Mouse (Mus musculus) forebrain, embryonic 15.5 days (tissue): ENCODE measurements around the gene Prkn. TPM values are rescaled to one million over a fixed set of nuclear protein-coding genes. Genes with fewer than 3 reads are reported as not detected.

Experiments used
- ATAC-seq: fragments of 200-750 bp; cut with Nextera tagmentation; replicated peaks from 2 replicates; pipeline ENCODE4 v1.8.0; 2017; ENCODE audit warnings: mild to moderate bottlenecking, moderate TSS enrichment, moderate library complexity
- H3K27ac ChIP-seq: fragments of 300-500 bp; sonication (generic); replicated peaks from 2 replicates; pipeline ENCODE4 v1.5.1; 2015; ENCODE audit warnings: mild to moderate bottlenecking, inconsistent platforms
- H3K27me3 ChIP-seq: fragments of 300-500 bp; sonication (generic); 2 replicates; pipeline ENCODE4 v1.6.1; 2015; ENCODE audit warnings: inconsistent platforms
- H3K36me3 ChIP-seq: fragments of 300-500 bp; sonication (generic); 2 replicates; pipeline ENCODE4 v1.6.1; 2015; ENCODE audit warnings: mild to moderate bottlenecking, inconsistent platforms
- H3K4me1 ChIP-seq: fragments of 300-500 bp; sonication (generic); 2 replicates; pipeline ENCODE4 v1.6.1; 2015; ENCODE audit warnings: inconsistent platforms
- H3K4me2 ChIP-seq: fragments of 300-500 bp; sonication (generic); replicated peaks from 2 replicates; pipeline ENCODE4 v1.6.1; 2015; ENCODE audit warnings: mild to moderate bottlenecking, inconsistent platforms
- H3K4me3 ChIP-seq: fragments of 300-500 bp; sonication (generic); 2 replicates; pipeline ENCODE4 v1.5.1; 2015; ENCODE audit warnings: mild to moderate bottlenecking, inconsistent platforms
- H3K9ac ChIP-seq: fragments of 300-500 bp; sonication (generic); replicated peaks from 2 replicates; pipeline ENCODE4 v1.6.1; 2015; ENCODE audit warnings: mild to moderate bottlenecking, inconsistent platforms
- H3K9me3 ChIP-seq: fragments of 300-500 bp; sonication (generic); 2 replicates; pipeline ENCODE4 v1.6.1; 2016; ENCODE audit warnings: inconsistent platforms
- WGBS: fragments of 180-500 bp; shearing (Covaris S2); methylation state at CpG from one replicate; pipeline ENCODE4 v1.1.7; 2015; ENCODE audit warnings: mixed read lengths; 5-methylcytosine and 5-hydroxymethylcytosine counted together
- polyA plus RNA-seq: library from polyadenylated mRNA; unstranded; fragments of >200 nt; fragmentation: Nextera tagmentation; extraction: Ambion mirVana; gene quantifications from 2 replicates; pipeline ENCODE4 v1.2.1, GENCODE M21; 2015

Prkn gene
- polyA plus RNA-seq, 1 experiment from 2014 or later: 3.6 TPM

DNA sequence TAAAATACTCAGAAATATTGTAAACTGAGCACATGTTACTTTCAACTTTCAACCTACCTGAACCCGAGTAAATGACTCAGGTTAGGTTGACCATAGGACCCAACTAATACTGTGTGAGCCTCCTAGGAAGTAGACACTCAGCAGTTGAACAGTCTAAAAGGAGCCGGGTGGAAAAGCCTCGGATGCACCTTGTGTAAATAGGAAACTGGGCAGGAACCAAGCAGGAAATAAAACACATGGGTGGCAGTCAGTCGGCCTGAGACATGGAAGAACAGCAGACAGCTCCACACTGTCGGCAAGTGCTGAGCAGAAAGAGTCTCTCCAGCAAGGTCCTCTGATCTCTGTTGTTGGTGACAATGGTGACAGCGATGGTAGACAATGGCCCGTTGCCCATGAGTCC lies 676.0 kb downstream of the Prkn start:
- no peak overlapping the region for H3K27ac ChIP-seq
- no peak overlapping the region for H3K4me2 ChIP-seq
- no peaks in the 10 kb centered on the region for H3K27me3 ChIP-seq
- no peak overlapping the region for H3K9ac ChIP-seq
- H3K4me3 ChIP-seq: no peak overlapping the region
- no peaks in the 10 kb centered on the region for H3K36me3 ChIP-seq
- WGBS: 89% methylated on average over 7 of the region's 7 CpGs
- peaks cover 3% of the 10 kb centered on the region; the same call in 1 of the 2 replicates for H3K4me1 ChIP-seq
- ATAC-seq: no peak
- H3K9me3 ChIP-seq: no peaks in the 10 kb centered on the region

DNA sequence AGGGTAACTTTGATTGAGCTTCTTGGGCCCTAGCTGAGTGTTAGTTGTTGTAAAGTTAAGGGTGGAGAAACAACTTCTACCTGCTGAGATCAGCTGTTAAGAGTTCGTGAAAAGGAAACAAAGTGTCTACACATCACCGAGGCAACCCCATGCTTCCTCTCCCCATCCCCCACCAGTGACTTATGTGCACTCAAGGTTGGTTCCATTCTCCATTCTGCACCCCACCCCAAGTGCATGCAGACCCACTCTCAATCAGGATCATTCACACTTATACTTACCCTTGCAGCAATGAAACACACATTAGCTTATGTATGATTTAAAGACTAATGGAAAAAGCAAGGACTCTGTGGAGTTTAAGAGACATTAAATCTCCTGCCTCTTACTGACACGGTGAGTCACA lies 691.9 kb downstream of the Prkn start:
- Histone ChIP-seq H3K4me1 (peaks cover 20% of the 10 kb centered on the region), H3K4me3 (no peak overlapping the region), H3K27me3 (no peaks in the 10 kb centered on the region), H3K9ac (no peak overlapping the region), H3K27ac (no peak overlapping the region), H3K9me3 (no peaks in the 10 kb centered on the region), H3K4me2 (no peak overlapping the region), H3K36me3 (no peaks in the 10 kb centered on the region)
- 37% methylated on average over 3 of the region's 3 CpGs for whole genome bisulfite sequencing
- no peak for ATAC-seq

DNA sequence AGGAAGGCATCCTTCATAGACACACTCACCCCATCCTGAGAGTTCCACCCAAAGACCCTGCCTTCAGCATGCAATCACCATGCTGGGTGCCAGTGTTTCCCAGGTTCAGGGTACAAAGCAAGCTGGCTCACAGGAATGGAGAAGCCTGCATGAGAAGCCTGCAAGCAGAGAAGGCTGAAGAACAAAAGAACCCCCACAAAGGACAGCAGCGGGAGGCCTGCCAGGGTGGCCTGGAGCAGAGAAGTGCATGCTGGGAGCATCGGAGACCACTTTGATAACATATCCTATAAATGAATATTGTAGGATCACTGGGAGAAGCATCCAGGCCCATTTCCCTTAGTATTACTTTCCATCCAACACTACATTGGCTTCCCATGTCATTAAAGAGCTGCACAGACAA lies 692.6 kb downstream of the Prkn start:
- H3K9ac ChIP-seq: no peak overlapping the region

DNA sequence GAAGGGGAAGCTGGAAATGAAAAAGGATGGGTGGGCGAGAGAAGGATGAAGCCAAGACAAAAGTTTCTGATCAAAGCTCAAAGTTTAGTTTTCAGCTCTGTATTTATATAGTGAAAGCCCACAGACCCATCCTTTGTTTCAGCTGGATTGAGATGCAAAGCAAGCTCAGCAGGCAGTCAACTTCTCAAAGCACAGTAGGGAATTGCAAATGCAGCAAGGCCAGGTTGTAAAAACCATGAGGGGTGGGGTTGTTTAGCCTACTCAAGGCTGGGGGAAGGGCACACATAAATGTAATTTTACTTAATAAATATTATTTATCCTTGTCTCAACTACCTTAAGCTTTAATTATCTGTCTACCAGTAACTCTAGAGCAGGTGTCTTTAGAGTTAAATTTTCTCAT lies 693.7 kb downstream of the Prkn start:
- Histone ChIP-seq H3K4me1 (peaks cover 20% of the 10 kb centered on the region), H3K36me3 (no peaks in the 10 kb centered on the region), H3K4me3 (no peak overlapping the region), H3K27ac (no peak overlapping the region), H3K9ac (no peak overlapping the region), H3K27me3 (no peaks in the 10 kb centered on the region), H3K9me3 (no peaks in the 10 kb centered on the region), H3K4me2 (no peak overlapping the region)
- no peak for ATAC-seq
- WGBS: 15% methylated on average over 1 of the region's 1 CpGs

More for the DNA sequence above, 692.6 kb downstream of the Prkn start:
- H3K9me3 ChIP-seq: no peaks in the 10 kb centered on the region
- 0 out of 2 replicates have a peak overlapping the region, but pooled peaks have one; percentile 8 for H3K27ac ChIP-seq
- 13% methylated on average over 2 of the region's 2 CpGs for WGBS
- H3K4me1 ChIP-seq: peaks cover 20% of the 10 kb centered on the region
- no peaks in the 10 kb centered on the region for H3K27me3 ChIP-seq
- ATAC-seq: no peak
- H3K4me2 ChIP-seq: no peak overlapping the region
- no peak overlapping the region for H3K4me3 ChIP-seq
- no peaks in the 10 kb centered on the region for H3K36me3 ChIP-seq

DNA sequence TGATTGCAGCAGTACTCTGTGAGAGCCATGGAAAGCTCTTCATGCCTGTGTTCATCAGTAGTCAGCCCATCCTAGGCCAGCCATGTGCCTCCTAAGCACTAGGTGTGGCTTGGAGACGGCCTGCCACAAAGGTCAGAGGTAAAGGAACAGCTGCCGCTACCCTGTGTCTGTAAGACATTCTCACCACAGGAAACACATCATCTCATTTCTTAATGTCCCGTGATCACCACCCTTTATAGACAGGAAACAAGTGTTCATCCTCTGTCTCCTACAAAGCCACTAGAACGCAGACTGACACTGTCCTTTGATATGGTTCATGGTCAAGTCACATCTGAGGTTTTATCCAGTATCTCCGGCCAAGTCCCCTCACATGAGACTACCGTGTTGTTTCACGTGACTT lies 698.6 kb downstream of the Prkn start:
- Histone ChIP-seq H3K4me3 (no peak overlapping the region), H3K9ac (no peak overlapping the region), H3K27ac (no peak overlapping the region), H3K27me3 (no peaks in the 10 kb centered on the region), H3K4me1 (peaks cover 14% of the 10 kb centered on the region), H3K36me3 (no peaks in the 10 kb centered on the region), H3K4me2 (no peak overlapping the region), H3K9me3 (no peaks in the 10 kb centered on the region)
- 94% methylated on average over 7 of the region's 7 CpGs for WGBS
- ATAC-seq: no peak

DNA sequence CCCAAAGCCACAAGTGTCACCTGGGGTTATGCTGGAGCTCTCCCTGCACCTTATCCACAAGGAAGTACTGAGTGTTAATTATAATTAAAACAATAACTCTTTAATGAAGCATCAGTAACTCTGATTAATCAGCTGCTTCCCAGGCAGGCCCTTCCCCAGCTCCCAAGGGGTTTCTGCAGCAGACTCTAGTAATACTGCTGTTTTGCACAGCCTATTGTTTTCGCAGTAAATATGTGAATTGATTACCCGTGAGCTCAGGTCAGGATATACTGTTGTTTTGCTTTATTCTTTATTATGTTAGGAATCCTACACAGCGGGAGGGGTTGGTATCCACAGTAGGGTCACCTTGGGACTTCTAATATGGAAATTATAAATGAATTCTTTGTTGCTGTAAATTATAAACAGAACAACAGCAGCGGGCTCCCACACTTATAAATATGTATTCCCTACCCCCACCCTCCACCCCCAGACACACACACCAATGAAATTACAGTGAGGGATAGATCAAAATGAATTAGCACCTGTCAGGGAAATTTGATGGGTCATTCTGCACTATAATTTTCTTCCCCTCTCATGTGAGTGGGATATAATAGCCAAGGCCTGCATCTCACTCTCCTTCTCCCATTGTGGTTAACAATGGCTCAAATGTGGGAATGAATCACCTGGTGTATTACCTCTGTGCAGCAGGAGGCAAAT lies 701.9 kb downstream of the Prkn start:
- H3K27ac ChIP-seq: no peak overlapping the region
- no peaks in the 10 kb centered on the region for H3K9me3 ChIP-seq
- no peaks in the 10 kb centered on the region for H3K27me3 ChIP-seq
- H3K4me1 ChIP-seq: peaks cover 7% of the 10 kb centered on the region; the same call in 1 of the 2 replicates
- ATAC-seq: peak; percentile 35; the same call in 1 of the 2 replicates
- no peak overlapping the region for H3K9ac ChIP-seq
- H3K36me3 ChIP-seq: no peaks in the 10 kb centered on the region
- no peak overlapping the region for H3K4me3 ChIP-seq
- no peak overlapping the region for H3K4me2 ChIP-seq
- WGBS: 55% methylated on average over 4 of the region's 4 CpGs

DNA sequence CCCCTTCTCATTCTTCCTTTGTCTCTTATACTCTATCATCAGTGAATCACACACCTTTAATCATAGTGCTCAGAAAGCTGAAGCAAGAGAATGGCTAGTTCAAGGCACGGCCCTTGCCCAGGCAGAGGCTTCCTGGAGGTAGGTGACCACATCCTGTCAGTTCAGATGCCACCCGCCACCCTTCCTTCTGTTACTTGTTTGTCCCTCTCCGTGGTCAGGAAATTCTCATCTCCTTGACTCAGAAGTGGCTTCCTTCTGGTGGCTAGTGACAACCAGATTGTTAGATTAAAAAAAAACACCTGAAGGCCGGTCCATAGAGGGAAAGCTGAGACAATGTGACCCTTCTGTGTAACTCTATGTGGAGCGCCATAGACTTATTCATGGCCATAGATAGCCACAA lies 710.4 kb downstream of the Prkn start:
- no peaks in the 10 kb centered on the region for H3K9me3 ChIP-seq
- no peak overlapping the region for H3K27ac ChIP-seq
- H3K9ac ChIP-seq: no peak overlapping the region
- H3K36me3 ChIP-seq: no peaks in the 10 kb centered on the region
- H3K4me1 ChIP-seq: no peaks in the 10 kb centered on the region
- H3K4me2 ChIP-seq: no peak overlapping the region
- H3K4me3 ChIP-seq: no peak overlapping the region
- no peak for ATAC-seq
- WGBS: 91% methylated on average over 5 of the region's 5 CpGs
- H3K27me3 ChIP-seq: no peaks in the 10 kb centered on the region

DNA sequence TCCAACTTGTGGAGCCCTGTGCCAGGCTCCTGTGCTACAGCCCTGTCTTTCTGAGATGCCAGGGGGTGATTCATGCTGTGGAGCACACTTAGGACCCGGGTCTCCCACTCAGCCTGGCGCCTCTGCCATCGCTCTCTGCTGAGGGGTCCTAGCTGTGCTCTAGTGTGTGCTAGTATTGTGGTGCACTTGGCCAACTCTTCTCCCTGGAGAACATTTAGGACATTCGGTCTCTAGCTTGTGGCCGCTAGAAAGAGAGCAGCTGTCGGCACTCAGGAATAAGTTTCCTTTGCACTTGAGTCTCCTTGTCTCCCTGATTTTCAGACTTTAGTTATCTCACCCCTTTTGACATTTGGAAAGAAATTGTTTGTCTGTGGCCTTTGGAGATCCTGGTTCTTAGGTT lies 725.5 kb downstream of the Prkn start:
- Histone ChIP-seq H3K36me3 (no peaks in the 10 kb centered on the region), H3K4me1 (no peaks in the 10 kb centered on the region), H3K9ac (no peak overlapping the region), H3K4me3 (no peak overlapping the region), H3K9me3 (no peaks in the 10 kb centered on the region), H3K4me2 (no peak overlapping the region), H3K27me3 (no peaks in the 10 kb centered on the region), H3K27ac (no peak overlapping the region)
- no peak for ATAC-seq
- WGBS: 93% methylated on average over 6 of the region's 6 CpGs

DNA sequence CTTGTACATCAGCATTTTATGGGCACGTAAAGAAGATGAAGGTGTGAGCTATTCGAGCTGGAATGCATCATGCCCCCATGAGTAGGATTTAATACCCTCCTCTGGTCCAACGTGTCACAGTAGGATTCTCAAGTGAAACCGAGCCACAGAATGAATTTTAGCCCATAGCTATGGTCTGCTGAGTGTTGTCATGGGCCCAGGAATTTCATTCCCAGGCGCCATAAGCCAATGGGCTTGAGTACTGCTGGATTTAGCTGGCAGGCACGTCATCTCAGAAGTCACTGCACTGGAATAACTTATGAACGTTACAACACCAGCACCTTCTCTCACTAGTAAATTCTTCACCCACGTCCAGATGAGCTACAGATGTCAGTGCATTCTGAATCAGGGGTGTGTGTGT lies 730.2 kb downstream of the Prkn start:
- no peaks in the 10 kb centered on the region for H3K36me3 ChIP-seq
- no peaks in the 10 kb centered on the region for H3K27me3 ChIP-seq
- no peak overlapping the region for H3K4me2 ChIP-seq
- ATAC-seq: no peak
- 80% methylated on average over 8 of the region's 8 CpGs for WGBS
- H3K27ac ChIP-seq: no peak overlapping the region
- no peaks in the 10 kb centered on the region for H3K9me3 ChIP-seq
- H3K4me1 ChIP-seq: no peaks in the 10 kb centered on the region
- H3K9ac ChIP-seq: no peak overlapping the region
- H3K4me3 ChIP-seq: no peak overlapping the region

DNA sequence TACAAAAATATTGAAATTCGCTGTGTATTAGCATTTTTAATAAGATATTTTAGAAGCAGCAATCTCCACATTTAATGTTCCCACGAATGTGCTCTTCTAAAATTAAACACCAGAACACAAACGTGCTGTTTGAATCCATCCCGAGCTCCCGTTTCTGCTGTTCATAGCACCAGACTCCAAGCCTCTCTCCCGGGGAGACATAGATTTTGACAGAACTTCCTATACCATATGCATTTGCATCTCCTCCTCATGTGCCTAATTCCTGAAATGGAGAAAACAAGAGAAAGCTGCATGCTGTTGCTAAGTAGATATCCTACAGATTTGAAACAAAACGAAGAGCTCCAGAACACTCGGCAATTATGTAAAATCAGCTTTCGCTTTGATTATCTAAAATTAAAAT lies 733.5 kb downstream of the Prkn start:
- no peaks in the 10 kb centered on the region for H3K4me1 ChIP-seq
- H3K36me3 ChIP-seq: no peaks in the 10 kb centered on the region
- 0 out of 2 replicates have a peak overlapping the region, but pooled peaks have one; percentile 28 for H3K27ac ChIP-seq
- H3K27me3 ChIP-seq: no peaks in the 10 kb centered on the region
- H3K4me3 ChIP-seq: no peak overlapping the region
- WGBS: 81% methylated on average over 9 of the region's 9 CpGs
- H3K4me2 ChIP-seq: no peak overlapping the region
- H3K9ac ChIP-seq: no peak overlapping the region
- ATAC-seq: no peak
- no peaks in the 10 kb centered on the region for H3K9me3 ChIP-seq

DNA sequence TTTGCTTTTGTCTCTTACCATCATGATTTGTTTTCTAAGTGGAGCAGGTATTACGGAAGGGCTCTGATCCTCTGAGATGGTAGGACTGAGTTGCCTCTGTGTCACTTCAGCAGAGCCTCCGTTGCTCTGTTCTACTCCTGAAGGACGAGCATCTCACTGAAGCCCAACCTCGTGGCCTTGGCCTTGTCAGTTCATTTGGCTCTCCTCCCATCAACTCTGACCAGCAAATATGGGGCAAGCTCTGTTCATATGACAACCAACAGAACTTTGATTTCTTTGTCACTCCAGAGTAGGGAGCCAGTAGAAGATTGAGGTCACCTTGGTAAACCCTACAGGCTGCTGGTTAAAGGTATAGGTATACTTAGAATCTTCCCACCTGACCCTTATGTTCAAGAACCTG lies 745.3 kb downstream of the Prkn start:
- WGBS: 89% methylated on average over 4 of the region's 4 CpGs

DNA sequence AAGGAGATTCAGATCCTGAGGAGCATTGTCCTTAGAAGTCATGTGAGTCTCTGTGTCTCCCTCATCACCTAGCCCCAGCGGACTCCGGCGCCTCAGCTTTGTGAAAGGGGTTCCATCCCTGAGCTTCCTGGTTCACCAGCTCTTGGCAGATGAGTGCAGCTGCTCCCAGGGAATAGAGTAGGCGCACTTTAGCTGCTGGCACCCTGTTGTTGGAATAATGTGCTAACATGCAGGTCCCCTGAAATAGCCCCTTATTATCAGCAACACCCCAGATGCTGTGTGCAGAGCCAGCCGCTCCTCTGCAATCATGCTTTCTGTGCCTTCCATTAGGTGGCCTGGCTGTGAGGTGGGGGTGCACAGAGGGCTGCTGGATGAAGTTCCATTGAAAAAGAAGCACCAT lies 767.7 kb downstream of the Prkn start:
- no peaks in the 10 kb centered on the region for H3K9me3 ChIP-seq
- no peaks in the 10 kb centered on the region for H3K27me3 ChIP-seq
- H3K4me2 ChIP-seq: no peak overlapping the region
- H3K27ac ChIP-seq: no peak overlapping the region
- 85% methylated on average over 5 of the region's 5 CpGs for WGBS
- no peak overlapping the region for H3K4me3 ChIP-seq
- peaks cover 2% of the 10 kb centered on the region; the same call in 1 of the 2 replicates for H3K4me1 ChIP-seq
- no peak for ATAC-seq
- H3K36me3 ChIP-seq: no peaks in the 10 kb centered on the region
- no peak overlapping the region for H3K9ac ChIP-seq

More for the DNA sequence above, 745.3 kb downstream of the Prkn start:
- no peaks in the 10 kb centered on the region for H3K27me3 ChIP-seq
- H3K9me3 ChIP-seq: no peaks in the 10 kb centered on the region
- no peak overlapping the region for H3K4me3 ChIP-seq
- H3K27ac ChIP-seq: no peak overlapping the region
- no peaks in the 10 kb centered on the region for H3K4me1 ChIP-seq
- H3K36me3 ChIP-seq: no peaks in the 10 kb centered on the region
- ATAC-seq: no peak
- H3K9ac ChIP-seq: no peak overlapping the region
- H3K4me2 ChIP-seq: no peak overlapping the region

DNA sequence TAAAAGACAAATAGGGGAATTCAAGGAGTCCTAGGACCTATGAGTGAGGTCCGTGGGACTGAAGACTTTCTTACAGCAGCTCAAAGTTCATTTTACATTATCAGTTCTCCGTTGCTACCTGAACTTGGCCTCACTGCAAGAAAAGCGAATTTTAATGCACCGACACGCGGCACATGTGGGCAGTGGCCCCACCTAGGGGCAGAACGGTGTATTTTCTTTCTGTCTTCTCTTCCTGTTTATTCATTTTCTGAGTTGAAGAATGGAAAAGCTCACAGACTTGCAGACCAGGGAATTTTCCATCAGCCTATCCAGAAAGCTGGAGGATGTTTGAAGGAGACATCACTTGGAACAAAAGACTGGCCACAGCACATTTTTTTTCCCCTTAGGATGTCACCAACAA lies 771.3 kb downstream of the Prkn start:
- no peak for ATAC-seq
- H3K27me3 ChIP-seq: no peaks in the 10 kb centered on the region
- no peak overlapping the region for H3K9ac ChIP-seq
- 8% methylated on average over 7 of the region's 7 CpGs for WGBS
- no peaks in the 10 kb centered on the region for H3K9me3 ChIP-seq
- H3K4me1 ChIP-seq: peaks cover 4% of the 10 kb centered on the region; the same call in 1 of the 2 replicates
- H3K4me3 ChIP-seq: no peak overlapping the region
- no peaks in the 10 kb centered on the region for H3K36me3 ChIP-seq
- no peak overlapping the region for H3K4me2 ChIP-seq
- no peak overlapping the region for H3K27ac ChIP-seq
